ENCODE assay signal across 12 mouse cellular contexts in genomic region chr13:48853475-48853874, GRCm38 (mm10). TPM values are rescaled to one million over a fixed set of nuclear protein-coding genes. Genes with fewer than 3 reads are reported as not detected.
DNase-seq lines count a peak whose midpoint lies in the region; ATAC-seq and TF ChIP-seq lines count a peak whose summit lies in the region.
"Had no signal": no experiment of that assay in that cellular context is flagged by ENCODE, and none has a peak within 500 bp of the region (broad histone marks: within the 10 kb centered on the region; RNA-seq: fewer than 3 reads in every experiment).

No protein-coding gene starts in this region.

- H3K36me3 ChIP-seq in liver, embryonic 11.5 days (ENCODE audit: control insufficient read depth, insufficient read depth, low read length): no peaks in the 10 kb centered on the region
- no peaks in the 10 kb centered on the region for H3K36me3 ChIP-seq in midbrain, postnatal 0 days (ENCODE audit: insufficient read depth, low read length)

- peak; percentile 72 for ATAC-seq in liver, embryonic 11.5 days (replicated peaks; ENCODE audit: low FRiP score)
- ATAC-seq in midbrain, postnatal 0 days (ENCODE audit: low FRiP score): no peak
- ATAC-seq in megakaryocyte, adult 5-6 weeks (ENCODE audit: poor library complexity, severe bottlenecking): no peak

- H3K4me2 ChIP-seq in liver, embryonic 11.5 days: peak overlapping the region; percentile 5; the same call in 1 of the 2 replicates
- no peak overlapping the region for H3K4me2 ChIP-seq in midbrain, postnatal 0 days (ENCODE audit: low read depth, low read length, poor library complexity, severe bottlenecking)
- H3K4me2 ChIP-seq: lung, embryonic 14.5 days had no signal

- 11% methylated on average over 2 of the region's 2 CpGs for WGBS in liver, embryonic 11.5 days
- 10% methylated on average over 2 of the region's 2 CpGs for WGBS in midbrain, postnatal 0 days

- peaks cover 24% of the 10 kb centered on the region for H3K4me1 ChIP-seq in liver, embryonic 11.5 days (replicated peaks; ENCODE audit: control insufficient read depth, insufficient read depth, low read length)
- H3K4me1 ChIP-seq in midbrain, postnatal 0 days (ENCODE audit: insufficient read depth, low read length): peaks cover 23% of the 10 kb centered on the region

- no peaks in the 10 kb centered on the region for H3K27me3 ChIP-seq in liver, embryonic 11.5 days (replicated peaks; ENCODE audit: control insufficient read depth, insufficient read depth, low read length)
- H3K27me3 ChIP-seq in midbrain, postnatal 0 days (ENCODE audit: insufficient read depth, low read length): no peaks in the 10 kb centered on the region

- DNase-seq in adrenal gland, adult 2 months: peak; percentile 44
- DNase-seq in adrenal gland, postnatal 4 days (ENCODE audit: low spot score in 2 of 2): no peak
- DNase-seq in c-Kit-positive CD71-positive TER-119-positive erythroid progenitor cells, embryonic 14.5 days (ENCODE audit: low spot score): peak; percentile 41
- no peak for DNase-seq in liver, embryonic 11.5 days (ENCODE audit: low spot score)
- peak; percentile 32 for DNase-seq in midbrain, postnatal 0 days (ENCODE audit: low spot score)
- no peak for DNase-seq in urinary bladder, postnatal 25 days (ENCODE audit: low spot score)
- no peak for DNase-seq in adrenal gland, adult 8-10 months
- DNase-seq: heart, adult 11 months; kidney, adult 18-20 months; layer of hippocampus, adult 9-11 months had no signal

- no peak overlapping the region for H3K27ac ChIP-seq in liver, embryonic 11.5 days (ENCODE audit: low read depth, low read length)
- peak overlapping the region; percentile 48 for H3K27ac ChIP-seq in midbrain, postnatal 0 days (ENCODE audit: low read depth, low read length)

- H3K9me3 ChIP-seq in liver, embryonic 11.5 days (ENCODE audit: control insufficient read depth, low read length): no peaks in the 10 kb centered on the region
- no peaks in the 10 kb centered on the region for H3K9me3 ChIP-seq in midbrain, postnatal 0 days (ENCODE audit: low read length)

- TF ChIP-seq CTCF in midbrain, postnatal 0 days (IDR thresholded peaks at IDR 0.05): no peak

- H3K9ac ChIP-seq in liver, embryonic 11.5 days (ENCODE audit: low read depth, low read length): no peak overlapping the region
- H3K9ac ChIP-seq in midbrain, postnatal 0 days (replicated peaks; ENCODE audit: low read length, poor library complexity, severe bottlenecking): no peak overlapping the region
- H3K9ac ChIP-seq: lung, embryonic 14.5 days had no signal

- no peak overlapping the region for H3K4me3 ChIP-seq in liver, embryonic 11.5 days (ENCODE audit: low read depth, low read length)
- no peak overlapping the region for H3K4me3 ChIP-seq in midbrain, postnatal 0 days (ENCODE audit: low read depth, low read length)

RNA-seq across cellular contexts. Expression of gene Phf2, which starts 17.4 kb away (rescaled TPM):
- 10 to 100 TPM; 41.2 to 42.9 TPM for total RNA-seq in adrenal gland, adult 2 months (2021)
- 19.5 and 22.2 TPM in 2 replicates for polyA plus RNA-seq in adrenal gland, adult 2 months (2012; rRNA removed)
- 10 to 100 TPM; 44.6 to 45.7 TPM for total RNA-seq in adrenal gland, postnatal 4 days (2021)
- 6.2 and 8.3 TPM in 2 replicates for polyA plus RNA-seq in liver, embryonic 11.5 days (2014; fragmentation: Nextera tagmentation; extraction: Ambion mirVana)
- 26.0 and 26.4 TPM in 2 replicates for total RNA-seq in midbrain, postnatal 0 days (2014; rRNA removed)
- 4.5 and 5.1 TPM in 2 replicates for polyA plus RNA-seq in midbrain, postnatal 0 days (2015; fragmentation: Nextera tagmentation; extraction: Ambion mirVana)
- total RNA-seq in megakaryocyte, adult 5-6 weeks (2015): 24.8 and 26.8 TPM in 2 replicates
- total RNA-seq in megakaryocyte, adult 5-6 weeks (2017): 9.9 and 15.3 TPM in 2 replicates
- 10 to 100 TPM; 42.0 to 53.5 (median 49.6) TPM for total RNA-seq in adrenal gland, adult 8-10 months (2022)

Comparison
In these comparisons a context has a peak if more than half of its experiments do, and no peak if none do; other contexts are left out.
1. DNase-seq: peak in adrenal gland, adult 2 months (single experiment), c-Kit-positive CD71-positive TER-119-positive erythroid progenitor cells, embryonic 14.5 days (single experiment) and midbrain, postnatal 0 days (single experiment); none in adrenal gland, postnatal 4 days (0 of 2), liver, embryonic 11.5 days (single experiment), urinary bladder, postnatal 25 days (single experiment) and adrenal gland, adult 8-10 months (single experiment).